Mouse (Mus musculus): ENCODE measurements at regions not wholly inside any gene's neighbourhood (a gene's known extent, or its start where the extent isn't known, plus 50 kb on each side); places are given as distances from the start of the nearest gene placed in this dataset.

DNA sequence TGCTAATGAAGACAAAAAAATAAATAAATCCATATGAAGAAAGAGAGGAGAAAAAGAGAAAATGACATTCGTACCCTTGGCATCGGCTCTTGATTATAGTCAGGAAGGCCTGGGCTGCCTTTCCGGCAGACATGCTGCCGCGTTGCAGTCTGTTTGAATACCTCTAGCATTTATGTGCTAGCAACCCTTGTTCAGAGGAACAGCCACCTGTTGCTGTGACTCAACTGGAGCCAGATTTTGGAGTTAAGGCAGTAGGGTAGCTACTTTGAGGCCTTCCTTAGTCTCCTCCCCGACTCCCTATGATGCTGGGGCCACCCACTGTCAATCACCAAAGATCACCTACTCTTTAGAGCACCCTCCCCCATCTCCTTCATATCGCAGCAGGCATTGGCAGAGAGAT lies 148.5 kb upstream of the Cops8 start:
- DNase-seq (ENCODE audit: low spot score in 2 of 2) = no peak

DNA sequence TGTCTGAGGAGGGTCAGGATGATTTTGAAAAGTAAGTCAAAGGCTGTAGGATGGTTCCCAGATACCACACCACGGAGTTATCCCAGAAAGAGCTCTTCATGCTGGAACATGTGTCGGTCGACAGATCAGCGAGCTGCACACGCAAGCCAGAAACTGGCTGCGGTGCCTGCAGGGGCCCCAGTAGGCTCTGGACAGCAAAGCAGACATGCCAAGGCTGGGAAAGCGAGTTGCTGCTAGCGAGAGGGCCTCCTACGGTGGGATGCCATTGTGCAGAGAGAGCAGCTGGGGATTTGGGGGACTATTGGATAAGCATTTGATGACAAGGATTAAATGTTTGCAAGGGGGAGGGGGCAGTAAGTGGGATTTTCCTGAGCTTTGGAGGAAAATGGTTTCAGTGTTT lies 145.4 kb upstream of the Cops8 start:
- DNase-seq (ENCODE audit: low spot score in 2 of 2) = no peak

- no peak for DNase-seq (ENCODE audit: low spot score in 2 of 2)
These were observed 144.6 kb upstream of the Cops8 start for GRCm38 (mm10) chr1:90458176-90458575.

GRCm38 (mm10) chr1:90461699-90462098 lies 141.1 kb upstream of the Cops8 start:
- DNase-seq (ENCODE audit: low spot score in 2 of 2) = no peak

DNA sequence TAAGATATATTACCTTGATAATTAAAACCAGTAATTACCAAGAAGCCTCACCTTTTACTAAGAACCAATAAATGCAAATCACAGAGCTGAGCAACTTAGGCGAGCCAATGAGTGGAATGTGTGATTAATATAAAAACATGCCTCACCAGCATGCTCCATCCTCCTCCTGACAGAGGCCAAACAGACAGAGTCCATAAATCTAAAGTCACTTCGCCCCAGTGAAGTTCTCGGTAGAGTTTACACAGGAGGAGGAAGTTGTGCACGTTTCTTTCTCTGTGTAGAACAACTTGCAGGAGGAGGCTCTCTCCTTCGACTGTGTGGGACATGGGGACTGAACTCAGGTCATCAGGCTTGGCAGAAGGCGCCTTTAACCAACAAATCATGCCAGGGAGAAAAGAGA lies 139.5 kb upstream of the Cops8 start:
- no peak for DNase-seq (ENCODE audit: low spot score in 2 of 2)

GRCm38 (mm10) chr1:90467646-90468045 lies 135.1 kb upstream of the Cops8 start:
- DNase-seq (ENCODE audit: low spot score in 2 of 2) = no peak

DNA sequence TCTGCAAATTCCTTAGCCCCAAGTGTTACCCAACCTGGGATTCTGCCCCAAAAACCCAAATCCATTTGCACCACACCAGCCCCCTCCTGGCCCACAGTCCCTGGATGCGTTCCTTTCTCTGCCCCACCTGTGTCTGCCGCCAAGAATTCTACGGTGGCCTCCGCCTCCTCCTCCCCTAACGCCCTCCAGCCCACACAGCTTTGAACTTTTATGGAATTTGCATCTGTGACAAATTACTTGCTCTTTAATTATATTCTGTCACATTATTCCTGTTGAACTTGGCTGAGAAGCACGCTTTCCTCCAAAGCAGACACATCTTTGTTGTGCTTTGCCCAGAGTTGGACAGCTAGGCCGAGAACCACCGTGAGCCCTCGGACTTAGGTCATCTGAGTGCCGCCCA lies 131.8 kb upstream of the Cops8 start:
- DNase-seq (ENCODE audit: low spot score in 2 of 2) = no peak

DNA sequence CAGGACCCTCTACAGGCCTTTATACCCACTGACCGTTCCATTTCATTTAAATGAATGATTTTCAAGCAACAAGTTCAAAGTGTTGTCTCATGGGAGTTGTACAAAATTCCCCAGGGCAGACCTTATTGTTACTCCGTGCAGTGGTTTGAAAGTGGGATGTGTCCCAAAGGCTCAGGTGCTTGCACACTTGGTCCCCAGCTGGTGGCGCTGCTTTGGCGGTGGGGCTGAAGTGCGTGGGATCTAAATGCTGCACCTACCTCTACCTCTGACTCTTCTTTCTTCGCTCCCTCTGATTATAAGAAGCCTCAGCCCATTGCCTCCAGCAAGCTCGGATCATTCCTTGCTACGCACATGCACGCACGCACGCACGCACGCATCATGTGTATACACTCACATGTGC lies 131.0 kb upstream of the Cops8 start:
- DNase-seq (ENCODE audit: low spot score in 2 of 2) = no peak

GRCm38 (mm10) chr1:90475060-90475813 lies 127.5 kb upstream of the Cops8 start:
- DNase-seq (ENCODE audit: low spot score in 2 of 2) = no peak

DNA sequence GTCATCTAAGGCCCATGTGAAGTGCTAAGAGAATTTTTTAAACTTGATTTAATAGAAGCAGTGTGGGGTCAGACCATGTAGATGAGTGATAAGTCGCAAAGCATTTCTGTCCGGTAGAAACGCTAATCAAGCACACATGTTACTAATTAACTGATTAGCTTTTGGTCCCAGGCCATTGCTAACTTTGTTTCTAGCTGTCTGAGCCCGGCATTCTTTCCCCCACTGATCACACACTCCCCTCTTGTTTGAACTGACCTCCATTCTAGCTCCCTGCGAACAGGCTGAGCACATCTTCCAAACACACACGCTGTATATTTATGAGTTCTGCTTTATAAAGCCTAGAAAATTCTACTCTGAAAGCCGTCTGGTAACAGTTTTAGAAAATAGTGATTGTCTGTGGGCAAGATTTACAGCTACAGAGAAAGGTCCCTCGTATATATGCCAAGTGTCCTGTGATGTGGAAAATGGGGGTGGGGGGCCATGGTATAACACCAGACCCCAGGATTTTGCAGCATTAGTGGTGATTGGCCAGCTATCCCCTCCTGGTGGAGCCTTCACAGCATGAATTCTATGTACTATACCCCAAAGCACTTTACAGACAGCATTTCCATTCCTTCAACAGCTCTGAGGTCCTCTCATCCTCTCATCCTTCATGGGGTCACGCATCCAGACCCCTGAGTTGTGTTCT lies 126.1 kb upstream of the Cops8 start:
- DNase-seq (ENCODE audit: low spot score in 2 of 2) = no peak

GRCm38 (mm10) chr1:90478839-90479238 lies 123.9 kb upstream of the Cops8 start:
- no peak for DNase-seq (ENCODE audit: low spot score in 2 of 2)

- no peak for DNase-seq (ENCODE audit: low spot score in 2 of 2)
These were observed 121.5 kb upstream of the Cops8 start for GRCm38 (mm10) chr1:90481247-90481646.

GRCm38 (mm10) chr1:90481708-90482107 lies 121.1 kb upstream of the Cops8 start:
- no peak for DNase-seq (ENCODE audit: low spot score in 2 of 2)

GRCm38 (mm10) chr1:90486349-90486839 lies 116.4 kb upstream of the Cops8 start:
- DNase-seq (ENCODE audit: low spot score in 2 of 2) = no peak

GRCm38 (mm10) chr1:90487886-90488285 lies 114.9 kb upstream of the Cops8 start:
- DNase-seq (ENCODE audit: low spot score in 2 of 2) = no peak

GRCm38 (mm10) chr1:90488991-90489390 lies 113.8 kb upstream of the Cops8 start:
- peak in 1 of 2 experiments; percentile 16 for DNase-seq (ENCODE audit: low spot score in 2 of 2)

GRCm38 (mm10) chr1:90490335-90490734 lies 112.4 kb upstream of the Cops8 start:
- no peak for DNase-seq (ENCODE audit: low spot score in 2 of 2)

- DNase-seq (ENCODE audit: low spot score in 2 of 2) = no peak
These were observed 109.3 kb upstream of the Cops8 start for GRCm38 (mm10) chr1:90493481-90493880.

DNA sequence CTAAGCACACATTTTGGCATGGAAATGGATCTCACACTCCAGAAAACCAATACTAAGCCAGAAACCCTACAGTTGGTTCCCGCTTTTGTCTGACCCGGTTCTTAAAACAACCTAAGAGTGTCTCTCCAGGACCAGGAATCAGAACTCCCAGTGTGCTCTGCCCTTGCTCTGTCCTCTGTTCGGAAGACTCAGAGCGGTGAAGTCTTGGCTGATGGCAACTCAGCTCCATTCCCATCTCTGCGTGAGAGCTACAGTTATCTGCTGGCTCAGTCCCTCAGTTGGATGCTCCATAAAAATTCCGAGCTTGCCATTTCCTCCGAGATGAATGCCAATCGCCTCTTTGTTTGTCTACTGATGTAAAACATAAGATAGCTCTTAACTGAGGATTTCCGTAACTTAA lies 107.6 kb upstream of the Cops8 start:
- no peak for DNase-seq (ENCODE audit: low spot score in 2 of 2)

- DNase-seq (ENCODE audit: low spot score in 2 of 2) = no peak
These were observed 105.2 kb upstream of the Cops8 start for GRCm38 (mm10) chr1:90497568-90497967.

- no peak for DNase-seq (ENCODE audit: low spot score in 2 of 2)
These were observed 101.4 kb upstream of the Cops8 start for GRCm38 (mm10) chr1:90501373-90501772.

- DNase-seq (ENCODE audit: low spot score in 2 of 2) = no peak
These were observed 100.4 kb upstream of the Cops8 start for GRCm38 (mm10) chr1:90502371-90502770.
